Mouse (Mus musculus): ENCODE results near the gene 4930512M02Rik. TPM values are rescaled to one million over a fixed set of nuclear protein-coding genes. Genes with fewer than 3 reads are reported as not detected.

The 4930512M02Rik gene
- polyA plus RNA-seq, 1 experiment from 2014 or later = not detected

Other genes with a start within 250 kb of the 4930512M02Rik start
- 0.33 and 0.62 TPM in 2 replicates for gene Spata48, start 165.7 kb downstream of the 4930512M02Rik start, polyA plus RNA-seq (2015; fragmentation: Nextera tagmentation; extraction: Ambion mirVana)
- 0.15 and 0.21 TPM in 2 replicates for gene Zpbp, start 165.4 kb downstream of the 4930512M02Rik start, polyA plus RNA-seq (2015; fragmentation: Nextera tagmentation; extraction: Ambion mirVana)
- gene Ikzf1, start 57.2 kb upstream of the 4930512M02Rik start, polyA plus RNA-seq (2015; fragmentation: Nextera tagmentation; extraction: Ambion mirVana) = 33.7 and 35.9 TPM in 2 replicates
- gene Fignl1, start 181.1 kb upstream of the 4930512M02Rik start, polyA plus RNA-seq (2015; fragmentation: Nextera tagmentation; extraction: Ambion mirVana) = 85.0 and 93.2 TPM in 2 replicates